Mouse (Mus musculus): ENCODE data around the gene Pzp.

Pzp gene

GRCm38 (mm10) chr6:128526601-128527000 lies at the start of gene Pzp:
TSS of gene Pzp (minus strand) at chr6:128526720.
- in situ Hi-C loops (cut with MboI; ENCODE audit: low sequenced_read_pairs): no loop called here

- in situ Hi-C loops (cut with MboI; ENCODE audit: low sequenced_read_pairs): no loop called here
These were observed 40.1 kb upstream of the Pzp start for GRCm38 (mm10) chr6:128566589-128566988.

GRCm38 (mm10) chr6:128554049-128554448 lies 27.5 kb upstream of the Pzp start:
- in situ Hi-C loops (cut with MboI; ENCODE audit: low sequenced_read_pairs): no loop called here

- in situ Hi-C loops (cut with MboI; ENCODE audit: low sequenced_read_pairs): no loop called here
These were observed 23.2 kb upstream of the Pzp start for GRCm38 (mm10) chr6:128549463-128550452.

GRCm38 (mm10) chr6:128548532-128548931 lies 22.0 kb upstream of the Pzp start:
- in situ Hi-C loops (cut with MboI; ENCODE audit: low sequenced_read_pairs): no loop called here

- in situ Hi-C loops (cut with MboI; ENCODE audit: low sequenced_read_pairs): no loop called here
These were observed 18.9 kb upstream of the Pzp start for GRCm38 (mm10) chr6:128545402-128545801.

- in situ Hi-C loops (cut with MboI; ENCODE audit: low sequenced_read_pairs): no loop called here
These were observed 16.7 kb upstream of the Pzp start for GRCm38 (mm10) chr6:128543226-128543625.

- in situ Hi-C loops (cut with MboI; ENCODE audit: low sequenced_read_pairs): no loop called here
These were observed 8.7 kb upstream of the Pzp start for GRCm38 (mm10) chr6:128535250-128535649.

GRCm38 (mm10) chr6:128533296-128533695 lies 6.8 kb upstream of the Pzp start:
- in situ Hi-C loops (cut with MboI; ENCODE audit: low sequenced_read_pairs): no loop called here

GRCm38 (mm10) chr6:128532701-128533100 lies 6.2 kb upstream of the Pzp start:
- in situ Hi-C loops (cut with MboI; ENCODE audit: low sequenced_read_pairs): no loop called here

GRCm38 (mm10) chr6:128528491-128528890 lies 2.0 kb upstream of the Pzp start:
- in situ Hi-C loops (cut with MboI; ENCODE audit: low sequenced_read_pairs): no loop called here

- in situ Hi-C loops (cut with MboI; ENCODE audit: low sequenced_read_pairs): no loop called here
These were observed 590 bp upstream of the Pzp start for GRCm38 (mm10) chr6:128527110-128527509.

GRCm38 (mm10) chr6:128525801-128526200 lies 719 bp downstream of the Pzp start:
- in situ Hi-C loops (cut with MboI; ENCODE audit: low sequenced_read_pairs): no loop called here

- in situ Hi-C loops (cut with MboI; ENCODE audit: low sequenced_read_pairs): no loop called here
These were observed 3.2 kb downstream of the Pzp start for GRCm38 (mm10) chr6:128523360-128523759.

GRCm38 (mm10) chr6:128519159-128519558 lies 7.4 kb downstream of the Pzp start:
- in situ Hi-C loops (cut with MboI; ENCODE audit: low sequenced_read_pairs): no loop called here

GRCm38 (mm10) chr6:128505676-128506236 lies 20.8 kb downstream of the Pzp start:
- in situ Hi-C loops (cut with MboI; ENCODE audit: low sequenced_read_pairs): no loop called here

GRCm38 (mm10) chr6:128504743-128505142 lies 21.8 kb downstream of the Pzp start:
- in situ Hi-C loops (cut with MboI; ENCODE audit: low sequenced_read_pairs): no loop called here

GRCm38 (mm10) chr6:128495346-128495745 lies 31.2 kb downstream of the Pzp start:
- in situ Hi-C loops (cut with MboI; ENCODE audit: low sequenced_read_pairs): no loop called here

GRCm38 (mm10) chr6:128494646-128495331 lies 31.7 kb downstream of the Pzp start:
- in situ Hi-C loops (cut with MboI; ENCODE audit: low sequenced_read_pairs): no loop called here

GRCm38 (mm10) chr6:128491916-128492315 lies 34.6 kb downstream of the Pzp start:
- in situ Hi-C loops (cut with MboI; ENCODE audit: low sequenced_read_pairs): no loop called here

GRCm38 (mm10) chr6:128490141-128490540 lies 36.4 kb downstream of the Pzp start:
- in situ Hi-C loops (cut with MboI; ENCODE audit: low sequenced_read_pairs): no loop called here

- in situ Hi-C loops (cut with MboI; ENCODE audit: low sequenced_read_pairs): no loop called here
These were observed 38.8 kb downstream of the Pzp start for GRCm38 (mm10) chr6:128487736-128488135.

Measured in CH12F3 (cell line).